Comparison of ENCODE assay signal across 8 mouse cellular contexts in genomic region chr16:4541501-4542198, GRCm38 (mm10). TPM values are rescaled to one million over a fixed set of nuclear protein-coding genes. Genes with fewer than 3 reads are reported as not detected.
DNase-seq lines count a peak whose midpoint lies in the region; ATAC-seq lines count a peak whose summit lies in the region.

Srl (minus strand) TSS chr16:4541816.

- H3K4me1 ChIP-seq in hindbrain, embryonic 12.5 days: peaks cover 11% of the 10 kb centered on the region; the same call in 1 of the 2 replicates

- H3K36me3 ChIP-seq in hindbrain, embryonic 12.5 days: peaks cover 17% of the 10 kb centered on the region; the same call in 1 of the 2 replicates

- H3K27me3 ChIP-seq in hindbrain, embryonic 12.5 days: no peaks in the 10 kb centered on the region

- H3K4me3 ChIP-seq in hindbrain, embryonic 12.5 days: peak within 1 kb of the TSS; percentile 43

- peak within 1 kb of the TSS; percentile 32 for H3K9ac ChIP-seq in hindbrain, embryonic 12.5 days

- DNase-seq in NIH3T3 (ENCODE audit: low read depth): peak; percentile 100
- peak; percentile 99 for DNase-seq in cerebellum, postnatal 10 days
- DNase-seq in frontal cortex, postnatal 10 days (ENCODE audit: low spot score in 2 of 2): peak; percentile 100
- DNase-seq in layer of hippocampus, postnatal 14 days (ENCODE audit: low spot score in 2 of 2): peak; percentile 99 to 100
- DNase-seq in lung, postnatal 14 days: peak; percentile 100
- DNase-seq in retina, adult 2 months (ENCODE audit: low read depth, low spot score): peak; percentile 98
- peak; percentile 96 for DNase-seq in thymus, postnatal 36 days

- peak within 1 kb of the TSS; percentile 52 for H3K4me2 ChIP-seq in hindbrain, embryonic 12.5 days (replicated peaks)

- 2% methylated on average over 43 of the region's 43 CpGs for WGBS in hindbrain, embryonic 12.5 days

- peak within 1 kb of the TSS; percentile 50; the same call in 1 of the 2 replicates for H3K27ac ChIP-seq in hindbrain, embryonic 12.5 days

- no peaks in the 10 kb centered on the region for H3K9me3 ChIP-seq in hindbrain, embryonic 12.5 days (replicated peaks)

- ATAC-seq in hindbrain, embryonic 12.5 days (ENCODE audit: low FRiP score): peak; percentile 98

RNA-seq across cellular contexts. Expression of gene Srl, which starts in this region (rescaled TPM):
- 25.8 and 36.5 TPM in 2 replicates for polyA plus RNA-seq in hindbrain, embryonic 12.5 days (2016; fragmentation: Nextera tagmentation; extraction: Ambion mirVana)
- total RNA-seq in layer of hippocampus, postnatal 14 days (2021): 10 to 100 TPM; 24.0 to 24.2 TPM

Comparison
In these comparisons a context has a peak if more than half of its experiments do, and no peak if none do; other contexts are left out.
1. Peak in every context shown above with its lines: DNase-seq, ATAC-seq, H3K4me3 ChIP-seq and H3K27ac ChIP-seq.